Mouse (Mus musculus) lung, postnatal 10 days (tissue): ENCODE results near the gene Pnpo.

ENCODE experiments used
- DNase-seq: peaks from one replicate; pipeline ENCODE4 v3.0.0; 2021

Gene Pnpo

DNA sequence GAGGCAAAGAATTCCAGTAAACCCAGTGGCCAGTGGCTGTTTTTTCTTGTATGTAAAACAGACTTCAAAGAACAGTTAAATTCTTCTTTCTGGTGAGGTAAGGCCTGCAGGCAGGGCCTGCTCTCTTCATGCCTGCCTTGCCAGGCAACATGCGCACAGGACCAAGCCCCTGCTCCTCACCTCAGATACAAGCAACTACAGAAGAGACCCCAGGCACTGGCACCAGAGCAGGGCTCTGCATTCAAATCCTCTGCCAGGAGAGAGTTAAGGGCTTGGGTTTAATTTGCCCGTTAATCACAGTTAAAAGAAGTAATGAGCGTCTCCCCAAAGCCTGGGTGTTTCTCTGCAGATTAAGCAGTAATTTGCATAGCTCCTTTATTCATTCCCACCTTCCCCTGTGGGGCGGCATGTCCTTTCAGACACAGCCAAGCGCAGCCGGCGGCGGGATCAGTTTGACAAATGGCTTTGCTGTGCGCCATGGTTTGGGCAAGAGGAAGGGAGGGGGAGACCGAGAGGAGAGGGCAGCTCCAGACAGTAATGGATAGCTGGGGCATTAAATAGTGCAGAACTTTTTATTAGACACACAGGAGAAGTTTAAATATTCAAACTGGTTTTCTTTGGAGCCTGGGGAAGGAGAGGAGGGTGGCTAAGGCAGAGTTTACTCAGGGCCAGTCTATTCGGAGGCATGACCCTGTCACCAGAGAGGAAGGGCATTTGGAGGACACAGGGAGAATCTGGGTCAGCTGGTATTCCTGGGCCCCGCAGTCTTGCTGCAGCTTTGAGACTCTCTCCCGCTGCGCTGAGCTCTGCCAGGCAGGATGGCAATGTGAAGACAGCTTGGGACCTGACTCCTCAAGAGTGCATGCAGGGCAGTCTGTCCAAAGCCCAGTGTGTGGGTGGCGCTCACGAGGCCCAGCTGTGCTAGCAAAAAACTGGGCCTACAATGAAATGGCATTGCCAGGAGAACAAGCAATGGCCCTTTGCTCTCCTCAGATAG lies 40.8 kb downstream of the Pnpo start:
- no peak for DNase-seq

DNA sequence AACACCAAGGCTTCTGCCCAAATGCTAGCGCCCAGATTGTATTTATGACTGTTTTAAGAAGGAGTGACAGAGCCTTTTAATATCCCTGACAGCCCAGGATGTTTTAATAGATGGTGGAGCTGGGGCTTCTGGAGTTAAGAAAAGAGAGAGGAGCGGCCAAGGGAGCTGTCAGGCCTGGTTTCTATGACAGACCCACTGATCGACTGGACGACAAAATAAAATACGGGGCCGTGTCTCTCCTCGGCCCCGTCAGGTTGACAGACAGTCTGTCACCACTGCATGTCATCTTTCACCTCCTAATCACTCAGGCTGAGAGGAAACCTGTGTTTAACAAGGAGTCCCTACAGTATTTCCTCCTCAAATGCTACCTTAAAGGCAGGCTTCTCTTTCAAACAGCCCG lies 42.5 kb downstream of the Pnpo start:
- DNase-seq, result no peak

DNA sequence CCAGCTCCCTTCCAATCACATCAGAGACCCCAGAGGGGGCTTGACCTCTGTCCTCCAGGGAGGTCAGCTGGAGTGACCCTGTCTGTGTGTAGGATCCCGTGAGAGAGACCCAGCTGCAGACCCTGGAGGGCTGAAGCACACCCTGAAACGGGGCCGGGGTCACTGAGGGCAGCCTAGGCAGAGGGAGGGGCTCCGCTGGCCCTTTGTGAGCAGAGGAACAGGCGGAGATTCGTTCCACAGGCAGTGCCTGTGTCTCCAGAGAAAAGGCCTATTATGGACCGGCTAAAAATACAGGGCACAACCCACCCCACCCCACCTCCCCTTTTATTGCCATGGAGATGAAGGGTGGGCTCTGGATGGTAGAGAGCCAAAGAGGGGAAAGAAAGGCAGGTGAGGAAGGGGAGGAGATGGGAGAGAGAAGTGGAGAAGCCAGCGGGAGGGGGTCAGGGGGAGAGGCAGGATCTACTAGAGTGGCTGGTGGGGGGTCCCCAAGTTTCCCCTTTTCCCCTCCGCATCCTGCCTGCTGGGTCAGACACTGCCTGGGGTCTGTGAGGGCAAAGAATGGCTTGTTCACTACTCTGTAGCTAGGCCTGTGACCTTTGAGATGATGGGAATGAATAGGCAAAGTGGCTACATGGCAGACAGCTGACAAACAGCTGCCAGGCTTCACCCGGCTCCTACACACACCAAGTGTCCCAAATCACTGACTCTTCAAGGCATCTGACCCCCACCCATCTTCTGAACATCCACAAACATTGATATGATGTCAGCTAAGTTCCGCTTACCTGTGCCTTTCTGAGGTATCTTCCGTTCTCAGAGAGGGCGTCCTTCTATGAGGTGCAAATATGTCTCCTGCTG lies 44.1 kb downstream of the Pnpo start:
- DNase-seq, result no peak

DNA sequence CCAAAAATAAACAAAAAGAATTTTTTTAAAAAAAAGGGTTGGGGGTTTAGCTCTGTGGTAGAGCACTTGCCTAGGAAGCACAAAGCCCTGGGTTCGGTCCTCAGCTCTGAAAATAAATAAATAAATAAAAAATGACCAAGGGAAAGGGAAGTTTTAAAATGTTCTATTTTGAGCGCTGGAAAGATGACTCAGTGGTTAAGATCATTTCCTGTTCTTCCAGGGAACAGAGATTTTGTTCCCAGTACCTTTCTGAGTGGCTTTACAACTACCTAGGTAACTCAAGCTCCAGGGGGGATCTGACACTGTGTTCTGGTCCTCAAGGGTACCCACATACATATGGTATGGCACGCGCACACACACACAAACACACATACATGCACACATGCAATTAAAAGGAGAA lies 47.9 kb downstream of the Pnpo start:
- no peak for DNase-seq

DNA sequence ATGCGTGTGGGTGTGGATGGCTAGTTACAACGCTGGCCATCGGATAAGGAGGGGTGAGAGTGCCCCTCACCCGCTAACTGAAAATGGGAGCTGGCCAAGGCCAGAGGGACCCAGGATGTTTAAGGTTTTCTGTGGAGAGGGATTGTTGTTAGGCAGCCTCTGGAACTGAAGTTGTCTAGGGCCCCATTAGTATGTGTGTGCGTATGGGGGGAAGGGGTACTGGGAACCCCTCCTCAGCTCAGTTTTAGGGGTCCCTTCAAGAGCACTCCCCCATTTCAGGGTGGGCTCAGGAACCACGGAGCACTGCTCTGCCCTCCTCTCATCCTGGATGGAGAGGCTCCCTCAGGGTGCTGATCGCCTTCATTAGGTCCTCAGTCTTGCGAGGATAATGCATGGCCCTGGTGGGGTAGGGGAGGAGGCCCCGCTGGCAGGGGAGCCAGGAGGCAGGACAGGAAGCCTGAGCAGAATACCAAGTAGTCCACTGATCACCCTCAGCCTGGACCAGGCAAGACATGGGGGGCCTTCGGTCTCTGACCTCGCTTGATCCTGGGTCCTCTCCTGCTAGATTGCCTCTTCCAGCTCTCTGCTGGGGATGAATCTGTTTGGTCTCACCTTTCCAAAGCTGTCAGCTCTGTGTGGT lies 50.5 kb downstream of the Pnpo start:
- no peak for DNase-seq

DNA sequence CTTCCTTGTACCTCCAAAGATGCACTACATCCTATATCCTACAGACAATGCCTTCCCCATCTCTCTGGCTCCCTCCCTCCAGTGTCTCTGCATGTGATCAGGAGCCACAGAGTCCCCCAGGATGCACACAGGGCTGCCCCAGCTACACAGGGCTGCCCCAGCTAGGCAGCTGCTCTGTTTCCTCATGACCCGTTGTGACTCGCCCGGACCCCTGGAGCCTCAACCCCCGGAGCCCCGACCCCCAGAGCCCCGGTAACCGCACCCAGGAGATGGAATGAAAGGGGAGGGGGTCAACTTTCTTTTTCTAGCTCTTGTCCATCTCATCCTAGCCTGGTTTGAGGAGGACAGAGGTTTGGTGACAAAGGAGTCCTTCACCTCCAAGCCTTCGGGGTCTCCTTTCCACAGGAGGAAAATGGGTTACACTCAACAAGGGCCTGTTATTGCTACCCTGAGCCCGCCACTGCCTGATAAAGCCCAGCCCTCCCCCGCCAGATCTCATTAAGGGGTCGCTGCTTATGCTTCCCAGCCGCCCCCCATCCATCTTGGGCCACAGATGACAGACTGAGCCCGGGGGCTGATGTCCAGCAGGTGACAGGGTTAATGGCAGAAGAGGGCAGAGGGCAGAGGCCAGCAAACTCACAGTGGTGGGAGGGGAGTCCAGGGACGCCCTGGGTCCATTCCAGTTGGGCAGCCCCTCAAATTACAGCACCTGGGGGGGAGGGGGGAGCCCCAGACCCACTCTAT lies 51.8 kb downstream of the Pnpo start:
- no peak for DNase-seq
